Mouse (Mus musculus): ENCODE results near the gene Ankrd31. TPM values are rescaled to one million over a fixed set of nuclear protein-coding genes. Genes with fewer than 3 reads are reported as not detected.
"Not testable (repeated sequence)": the region's sequence is repeated elsewhere in the genome, so short reads cannot be mapped to it uniquely, and the experiment has no call there.

Ankrd31 gene
- polyA plus RNA-seq, 2 experiments from 2014 or later: 0.11 TPM; not detected in 1

GRCm38 (mm10) chr13:96859161-96859560 is 111.1 kb downstream of the Ankrd31 start:
- ATAC-seq: no peak

GRCm38 (mm10) chr13:96870742-96871141 is 122.7 kb downstream of the Ankrd31 start:
- ATAC-seq: no peak

- ATAC-seq: no peak
Measured at GRCm38 (mm10) chr13:96874071-96874470, 126.0 kb downstream of the Ankrd31 start.

GRCm38 (mm10) chr13:96878220-96879057 is 130.4 kb downstream of the Ankrd31 start:
- no peak for ATAC-seq

- ATAC-seq: no peak
Measured at GRCm38 (mm10) chr13:96884534-96884933, 136.5 kb downstream of the Ankrd31 start.

GRCm38 (mm10) chr13:96889985-96890384 is 141.9 kb downstream of the Ankrd31 start:
- no peak for ATAC-seq

- ATAC-seq: no peak
Measured at GRCm38 (mm10) chr13:96895144-96895543, 147.1 kb downstream of the Ankrd31 start.

GRCm38 (mm10) chr13:96906717-96907116 is 158.6 kb downstream of the Ankrd31 start:
- no peak for ATAC-seq

GRCm38 (mm10) chr13:96911202-96911601 is 163.1 kb downstream of the Ankrd31 start:
- ATAC-seq: no peak

- not testable (repeated sequence) for ATAC-seq
Measured at GRCm38 (mm10) chr13:96923134-96923533, 175.1 kb downstream of the Ankrd31 start.

- ATAC-seq: peak; percentile 40
Measured at GRCm38 (mm10) chr13:96923999-96924961, 176.2 kb downstream of the Ankrd31 start, which contains the start of gene Gcnt4. Gene Gcnt4 (plus strand): TSS chr13:96924689.

GRCm38 (mm10) chr13:96924985-96925745 is 177.1 kb downstream of the Ankrd31 start:
- no peak for ATAC-seq

- ATAC-seq: no peak
Measured at GRCm38 (mm10) chr13:96925991-96926725, 178.1 kb downstream of the Ankrd31 start.

- no peak for ATAC-seq
Measured at GRCm38 (mm10) chr13:96927781-96928180, 179.7 kb downstream of the Ankrd31 start.

GRCm38 (mm10) chr13:96928432-96929039 is 180.5 kb downstream of the Ankrd31 start:
- no peak for ATAC-seq

- no peak for ATAC-seq
Measured at GRCm38 (mm10) chr13:96932745-96933144, 184.7 kb downstream of the Ankrd31 start.

GRCm38 (mm10) chr13:96933367-96933766 is 185.3 kb downstream of the Ankrd31 start:
- no peak for ATAC-seq

- ATAC-seq: no peak
Measured at GRCm38 (mm10) chr13:96936173-96936777, 188.2 kb downstream of the Ankrd31 start.

- ATAC-seq: no peak
Measured at GRCm38 (mm10) chr13:96937059-96937558, 189.0 kb downstream of the Ankrd31 start.

GRCm38 (mm10) chr13:96939680-96940079 is 191.6 kb downstream of the Ankrd31 start:
- ATAC-seq: no peak
